Mouse (Mus musculus): Measurements from ENCODE around the gene AC124108.1. TPM values are rescaled to one million over a fixed set of nuclear protein-coding genes. Genes with fewer than 3 reads are reported as not detected.
A peak's percentile ranks its signal among the peaks of the same experiment; 100 is the strongest.

The AC124108.1 gene
- total RNA-seq, 2 experiments from 2014 or later, result not detected

DNA sequence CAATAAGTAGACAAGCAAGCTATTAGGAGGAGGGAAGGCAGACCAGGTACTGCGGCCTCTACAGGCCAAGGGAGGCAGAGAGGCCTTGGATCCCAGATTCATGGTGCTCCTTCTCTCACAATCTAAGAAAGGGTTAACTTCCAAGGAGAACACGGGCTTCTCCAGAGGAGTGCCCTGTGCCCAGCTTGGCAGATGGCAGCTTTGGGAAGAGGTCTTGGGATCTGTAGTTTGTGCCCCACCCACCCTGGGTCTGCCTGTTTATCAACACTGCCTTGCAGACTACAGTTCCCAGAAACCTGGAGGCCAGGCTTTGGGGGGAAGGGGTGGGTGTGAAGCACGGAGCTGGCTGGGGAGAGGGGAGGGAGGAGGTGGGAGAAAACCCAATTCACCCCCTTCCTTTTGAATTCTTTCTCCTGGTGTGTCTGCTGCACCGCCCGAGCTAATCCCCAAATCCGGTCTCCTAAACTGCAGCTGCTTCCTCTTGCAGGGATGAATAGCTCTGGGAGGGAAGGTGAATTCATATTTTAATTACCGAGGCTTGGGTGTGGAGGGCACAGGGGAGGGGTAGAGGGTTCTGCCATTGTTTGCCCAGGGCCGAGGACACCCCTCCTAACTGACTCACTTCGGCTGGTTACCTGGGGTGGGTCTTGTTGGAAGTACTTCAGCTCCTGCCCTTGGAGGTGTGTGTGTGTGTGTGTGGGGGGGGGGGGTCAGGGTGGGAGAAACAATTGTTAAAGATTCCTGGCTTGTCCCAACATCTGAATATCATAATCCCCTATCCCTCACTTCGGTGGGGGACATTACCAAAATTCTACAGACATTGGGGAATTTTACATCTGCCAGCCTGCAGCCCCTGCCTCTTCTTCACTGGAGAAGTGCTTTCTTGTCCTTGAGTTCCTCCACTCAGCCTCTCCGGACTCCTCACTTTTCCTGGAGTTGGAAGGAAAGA lies 9.6 kb downstream of the AC124108.1 start:
- no peak for DNase-seq (ENCODE audit: low spot score in 2 of 2)

DNA sequence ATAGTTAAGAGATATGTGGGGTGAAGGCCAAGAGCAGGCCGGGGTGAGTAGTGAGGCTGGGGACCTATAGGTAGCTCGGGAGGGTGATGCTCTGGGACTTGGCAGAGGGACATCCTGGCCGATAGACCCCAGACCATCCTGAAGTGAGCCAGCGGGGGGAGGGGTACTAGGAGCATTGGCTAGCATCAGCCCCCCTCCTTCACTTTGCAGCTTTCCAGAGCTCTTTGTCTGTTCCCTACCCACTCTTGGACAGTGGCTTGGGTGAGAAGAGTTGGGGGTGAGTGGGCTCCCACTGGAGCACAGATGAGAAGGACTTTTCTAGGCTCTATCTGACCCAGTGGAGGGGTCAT lies 10.2 kb downstream of the AC124108.1 start:
- DNase-seq (ENCODE audit: low spot score in 2 of 2), result peak in 1 of 2 experiments; percentile 5

DNA sequence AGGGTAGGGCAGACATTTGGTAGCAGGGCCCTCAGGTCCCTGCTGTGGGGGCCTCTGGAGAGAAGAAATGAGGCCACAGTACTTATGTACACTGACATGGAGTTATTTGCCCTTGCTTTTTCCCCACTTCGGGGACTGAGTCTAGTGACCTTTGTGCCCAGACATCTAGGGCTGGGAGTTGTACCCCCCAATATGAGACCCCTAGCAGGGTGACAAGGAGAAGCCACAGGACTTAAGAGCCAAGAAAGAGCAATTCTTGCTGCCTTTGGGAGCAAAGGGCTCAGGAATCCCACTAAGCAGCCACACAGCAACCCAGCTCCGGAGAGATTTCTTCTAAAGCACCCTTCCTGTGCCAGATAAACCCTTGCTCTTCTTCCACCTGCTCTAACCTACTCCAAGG lies 10.7 kb downstream of the AC124108.1 start:
- no peak for DNase-seq (ENCODE audit: low spot score in 2 of 2)

DNA sequence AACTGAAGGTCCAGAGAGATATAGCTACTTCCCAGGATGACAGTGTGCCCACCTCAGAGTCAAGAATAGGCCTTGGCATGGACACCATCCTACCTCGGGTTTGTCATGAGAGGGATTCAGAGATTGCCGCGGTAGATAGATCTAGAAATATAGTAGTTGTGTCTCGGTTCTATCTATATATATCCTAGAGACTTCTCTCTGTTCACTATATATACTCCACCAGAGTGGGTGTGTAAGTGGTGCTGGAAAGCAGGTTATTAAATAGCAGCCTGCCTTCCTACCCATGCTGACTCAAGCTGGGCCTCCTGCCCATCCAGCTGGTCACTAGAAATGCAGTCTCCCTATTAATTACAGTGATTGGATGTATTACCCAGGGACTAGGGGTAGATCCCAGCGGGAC lies 11.5 kb downstream of the AC124108.1 start:
- DNase-seq (ENCODE audit: low spot score in 2 of 2), result no peak

DNA sequence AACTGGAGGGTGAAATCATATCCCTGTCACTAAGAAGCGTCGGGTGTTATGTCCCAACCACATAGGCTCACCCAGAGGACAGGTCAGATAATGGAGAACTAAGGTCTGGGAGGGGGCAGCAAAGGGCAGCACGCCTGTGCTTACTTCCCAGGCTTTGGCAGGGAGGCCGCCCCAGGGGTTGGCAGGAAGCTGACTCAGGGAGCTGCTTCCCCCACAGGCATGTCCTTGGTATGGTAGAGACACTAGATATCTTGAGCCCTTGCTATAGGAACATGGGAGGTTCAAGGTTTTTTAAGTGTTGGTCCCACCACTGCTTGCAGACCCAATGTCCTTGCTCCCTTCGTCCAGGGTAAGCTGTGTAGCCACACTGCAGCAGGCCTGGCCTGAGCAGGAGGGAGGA lies 14.7 kb downstream of the AC124108.1 start:
- no peak for DNase-seq (ENCODE audit: low spot score in 2 of 2)

DNA sequence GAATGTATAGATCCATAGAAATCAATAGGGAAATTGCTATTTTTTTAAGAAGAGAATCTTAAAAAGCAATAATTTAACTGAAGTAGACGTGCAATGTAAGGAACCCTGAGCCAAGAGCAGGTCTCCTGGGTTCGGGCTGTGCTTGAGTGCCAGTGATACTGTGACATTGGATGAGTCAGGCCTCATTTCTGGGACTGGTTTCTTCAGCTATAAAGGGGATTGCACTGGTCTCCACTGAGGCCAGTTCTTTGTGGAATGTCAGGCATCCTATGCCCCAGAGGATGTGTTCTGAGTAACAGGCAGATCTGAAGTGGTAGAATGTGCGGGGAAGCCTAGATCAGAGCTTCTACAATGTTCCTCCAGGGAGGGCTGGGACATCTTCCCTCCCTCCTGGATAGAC lies 15.6 kb downstream of the AC124108.1 start:
- no peak for DNase-seq (ENCODE audit: low spot score in 2 of 2)

DNA sequence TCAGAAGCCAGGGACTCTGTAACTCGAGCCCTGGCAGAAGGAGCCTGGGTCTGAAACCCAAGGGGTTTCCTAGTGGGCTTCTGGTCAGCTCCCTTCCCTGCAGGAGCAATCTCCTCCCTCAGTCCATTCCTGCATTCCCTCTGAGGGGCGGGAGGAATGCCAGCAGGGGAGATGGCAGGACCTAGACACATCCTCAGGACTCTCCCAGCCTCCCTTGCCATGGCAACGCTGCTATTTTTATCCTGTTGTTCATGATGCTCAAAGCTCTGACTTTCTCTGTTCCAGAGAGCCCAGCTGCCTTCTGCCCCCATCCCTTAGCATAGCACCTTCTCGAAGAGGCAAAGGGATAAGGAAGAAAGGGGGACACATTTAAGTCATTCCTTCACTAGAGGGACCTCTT lies 16.9 kb downstream of the AC124108.1 start:
- no peak for DNase-seq (ENCODE audit: low spot score in 2 of 2)

DNA sequence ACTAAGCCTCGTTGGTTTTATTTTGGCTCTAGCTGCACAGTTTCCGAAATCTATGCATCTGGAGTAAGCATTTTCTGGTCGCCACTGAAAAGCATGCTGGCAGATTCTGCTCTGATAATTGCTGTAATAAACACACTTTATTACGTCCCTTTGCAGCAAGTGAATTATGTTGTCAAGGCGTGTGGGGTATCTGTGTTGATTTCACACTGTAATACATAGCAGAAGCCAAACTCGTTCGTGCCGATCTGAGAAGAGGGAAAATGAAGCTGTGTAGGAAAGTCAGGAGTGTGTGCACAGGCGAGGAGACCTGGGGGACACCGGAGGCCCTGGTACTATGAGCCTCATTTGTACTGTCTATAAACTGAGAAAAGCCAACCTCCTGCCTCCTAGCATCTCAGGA lies 18.1 kb downstream of the AC124108.1 start:
- DNase-seq (ENCODE audit: low spot score in 2 of 2), result no peak

DNA sequence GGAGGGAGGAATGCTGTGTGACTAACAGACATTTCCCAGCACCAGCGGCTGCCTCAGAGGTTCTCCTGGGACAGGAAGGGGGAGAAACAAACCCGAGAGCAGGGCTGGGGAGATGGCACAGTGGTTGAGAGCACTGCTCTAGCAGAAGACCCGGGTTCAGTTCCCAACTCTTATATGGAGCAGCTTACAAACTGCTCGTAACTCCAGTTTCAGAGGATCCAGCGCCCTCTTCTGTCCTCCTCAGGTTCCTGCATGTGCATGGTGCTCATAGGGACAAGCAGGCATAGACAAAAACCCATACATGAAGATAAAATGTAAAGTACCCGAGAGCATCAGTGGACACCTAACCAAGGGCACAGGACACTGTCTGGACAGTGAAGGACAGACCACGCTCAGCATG lies 19.7 kb downstream of the AC124108.1 start:
- DNase-seq (ENCODE audit: low spot score in 2 of 2), result peak; percentile 36 to 37

DNA sequence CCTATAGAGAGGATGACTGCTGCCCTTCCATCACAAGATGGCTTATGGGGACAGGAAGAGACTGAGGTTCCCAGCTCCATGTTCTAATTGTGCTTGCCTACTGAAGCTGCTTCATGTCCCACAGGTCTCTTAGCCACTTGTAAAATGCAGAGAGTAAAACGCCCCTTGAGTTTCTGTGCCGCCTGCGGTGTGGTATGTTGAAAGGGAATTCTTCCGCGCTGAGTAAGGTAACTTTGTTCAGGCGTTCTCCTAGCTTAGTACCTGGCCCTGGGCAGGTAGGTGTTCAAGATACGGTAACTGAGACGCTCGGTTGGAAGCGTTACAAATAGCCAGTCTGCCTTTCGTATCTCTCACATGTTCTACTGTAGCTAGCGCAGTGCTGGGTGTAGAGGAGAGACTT lies 20.4 kb downstream of the AC124108.1 start:
- no peak for DNase-seq (ENCODE audit: low spot score in 2 of 2)

DNA sequence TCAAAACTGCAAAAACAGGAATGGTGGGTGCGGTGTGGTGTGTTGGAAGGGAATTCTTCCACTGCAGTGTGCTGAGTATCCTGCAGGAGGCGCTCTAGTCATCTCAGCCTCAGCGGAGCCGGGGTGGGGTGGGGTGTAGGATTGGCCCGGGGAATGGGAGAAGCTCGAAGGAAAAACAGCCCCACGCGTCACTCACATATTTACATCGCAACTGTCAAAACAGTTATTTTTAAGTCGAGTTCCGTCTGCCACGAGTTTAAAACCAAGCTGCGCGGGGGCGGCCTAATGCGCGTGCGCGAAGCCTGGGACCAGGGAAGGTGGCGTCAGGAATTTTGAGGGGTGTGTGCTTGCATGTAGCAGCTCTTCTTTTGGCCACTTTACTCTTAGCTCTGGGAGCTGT lies 21.0 kb downstream of the AC124108.1 start:
- DNase-seq (ENCODE audit: low spot score in 2 of 2), result peak; percentile 56 to 60

DNA sequence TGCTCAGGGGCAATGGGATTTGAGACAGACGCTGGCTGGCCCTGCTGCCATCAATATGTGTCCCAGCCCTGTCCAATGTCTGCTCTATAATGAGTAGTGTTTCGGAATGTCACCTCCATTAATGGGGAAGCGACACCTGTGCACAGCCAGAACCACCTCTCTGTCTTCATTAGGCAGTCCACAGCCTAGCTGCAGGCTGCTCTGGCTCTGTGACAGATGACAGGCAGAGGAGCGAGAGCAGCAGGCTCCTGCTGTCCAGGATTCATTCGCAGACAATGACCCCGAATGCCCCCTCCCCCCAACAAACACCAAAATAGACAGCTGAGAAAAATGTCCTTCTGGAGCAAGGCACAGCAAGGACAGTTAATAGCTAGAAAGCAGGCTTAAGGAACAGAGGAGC lies 21.8 kb downstream of the AC124108.1 start:
- DNase-seq (ENCODE audit: low spot score in 2 of 2), result no peak

DNA sequence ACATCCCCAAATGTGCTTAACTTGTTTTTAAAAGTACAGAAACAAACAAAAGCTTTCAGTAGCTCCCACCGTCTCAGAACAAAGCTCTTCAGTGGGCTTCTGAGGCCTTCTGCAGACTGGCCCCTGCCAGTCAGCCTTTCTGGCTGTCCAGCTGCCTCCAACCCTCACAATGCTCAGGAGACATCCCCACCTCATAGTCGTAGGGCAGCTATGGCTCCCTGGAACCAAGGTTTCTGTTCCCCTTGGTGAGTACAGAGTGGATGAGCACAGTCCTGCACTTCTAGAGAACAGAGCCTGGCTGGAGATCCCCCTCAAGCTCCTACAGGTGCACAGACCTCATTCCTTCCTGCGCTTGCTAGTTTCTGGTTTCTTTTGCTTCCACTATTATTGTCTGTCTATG lies 25.0 kb downstream of the AC124108.1 start:
- DNase-seq (ENCODE audit: low spot score in 2 of 2), result no peak

DNA sequence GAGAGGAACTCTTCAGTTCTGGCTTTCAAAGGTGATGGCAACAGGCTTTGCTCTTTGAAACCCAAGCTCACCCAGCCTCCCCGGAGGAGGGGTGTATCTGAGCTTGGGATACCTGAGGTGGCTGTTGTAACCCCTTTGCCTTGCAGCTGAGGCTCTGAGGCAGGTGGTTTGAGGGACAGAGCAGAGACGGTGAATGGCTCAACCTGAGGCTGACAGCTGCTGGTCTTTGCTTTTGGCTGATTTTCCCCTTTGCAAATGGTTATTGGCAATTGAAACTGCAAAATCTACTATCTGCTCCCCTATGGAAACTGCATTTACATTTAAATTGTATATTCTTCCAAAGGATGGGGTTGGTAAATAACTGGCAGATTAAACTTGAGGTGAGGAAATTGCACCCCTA lies 30.4 kb downstream of the AC124108.1 start:
- DNase-seq (ENCODE audit: low spot score in 2 of 2), result no peak

DNA sequence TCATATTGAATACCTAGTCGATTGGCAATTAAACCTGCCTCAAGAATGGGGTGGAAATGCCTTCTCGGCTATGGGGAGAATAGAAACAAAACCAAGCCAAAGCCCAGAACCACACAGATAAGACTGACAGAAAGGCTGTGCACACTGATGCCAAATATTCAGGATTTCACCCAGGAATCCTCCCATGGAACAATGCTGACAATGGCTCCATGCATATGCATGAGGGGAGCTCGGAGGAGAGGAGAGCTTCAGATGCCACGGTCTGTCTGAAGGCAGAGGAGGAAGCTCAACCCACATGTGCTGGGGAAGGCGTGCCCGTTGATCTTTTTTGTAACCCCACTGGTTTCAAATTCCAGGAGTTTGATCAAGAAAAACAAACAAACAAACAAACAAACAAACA lies 30.9 kb downstream of the AC124108.1 start:
- DNase-seq (ENCODE audit: low spot score in 2 of 2), result no peak

DNA sequence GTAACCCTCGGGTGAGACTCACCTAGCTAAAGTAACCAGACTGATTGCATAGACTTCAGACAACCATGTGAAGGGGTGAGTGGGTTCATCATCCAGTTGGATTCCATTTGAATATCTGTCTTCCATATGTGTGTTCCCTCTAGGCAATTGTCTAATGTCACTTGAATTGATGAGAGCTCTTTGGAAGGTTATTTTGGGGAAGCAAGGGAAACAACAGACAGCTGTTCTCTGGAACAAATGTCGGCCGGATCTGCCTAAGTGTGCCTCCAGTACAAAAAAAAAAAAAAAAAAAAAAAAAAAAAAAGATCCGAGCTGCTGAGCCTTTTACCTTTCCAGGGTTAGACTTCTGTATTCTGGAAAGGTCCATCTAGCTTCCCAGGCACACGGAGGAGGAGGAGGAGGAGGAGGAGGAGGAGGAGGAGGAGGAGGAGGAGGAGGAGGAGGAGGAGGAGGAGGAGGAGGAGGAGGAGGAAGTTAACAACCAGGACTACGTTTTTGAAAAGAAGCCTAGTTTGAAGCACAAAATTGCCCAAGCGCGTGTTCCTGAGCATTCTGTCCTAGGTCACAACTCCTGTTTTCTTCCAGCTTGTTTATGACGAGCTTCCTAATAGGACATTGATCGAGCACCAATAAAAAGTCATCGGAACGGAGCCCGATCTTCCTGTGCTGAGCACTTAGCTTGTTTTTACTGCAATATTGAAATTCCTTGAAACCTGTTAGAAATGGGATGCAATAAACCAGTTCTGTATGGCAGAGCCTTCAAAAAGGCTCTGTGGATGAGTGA lies 35.2 kb downstream of the AC124108.1 start:
- no peak for DNase-seq (ENCODE audit: low spot score in 2 of 2)

DNA sequence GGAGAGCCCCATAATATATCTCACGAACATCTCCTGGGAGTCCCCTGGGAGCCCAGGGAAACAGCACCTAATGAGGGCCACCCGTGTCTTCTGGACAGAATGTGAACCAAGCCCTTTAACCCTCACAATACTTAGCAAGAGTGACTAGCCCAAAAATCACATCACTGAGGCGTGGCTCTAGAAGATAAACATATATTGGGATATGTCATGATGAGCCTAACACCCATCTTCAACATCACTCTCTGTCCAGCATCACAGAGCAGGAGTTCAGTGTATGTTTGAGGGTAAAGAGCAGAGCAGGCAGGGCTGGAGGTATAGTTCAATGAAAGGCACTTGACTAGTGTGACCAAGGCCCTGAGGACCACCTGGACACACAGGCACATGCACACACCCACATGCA lies 38.4 kb downstream of the AC124108.1 start, which contains the start of gene Gm10188:
Gene Gm10188, minus strand, starts transcription at position 101 of the 400 bp plus-strand sequence.
- no peak for DNase-seq (ENCODE audit: low spot score in 2 of 2)

DNA sequence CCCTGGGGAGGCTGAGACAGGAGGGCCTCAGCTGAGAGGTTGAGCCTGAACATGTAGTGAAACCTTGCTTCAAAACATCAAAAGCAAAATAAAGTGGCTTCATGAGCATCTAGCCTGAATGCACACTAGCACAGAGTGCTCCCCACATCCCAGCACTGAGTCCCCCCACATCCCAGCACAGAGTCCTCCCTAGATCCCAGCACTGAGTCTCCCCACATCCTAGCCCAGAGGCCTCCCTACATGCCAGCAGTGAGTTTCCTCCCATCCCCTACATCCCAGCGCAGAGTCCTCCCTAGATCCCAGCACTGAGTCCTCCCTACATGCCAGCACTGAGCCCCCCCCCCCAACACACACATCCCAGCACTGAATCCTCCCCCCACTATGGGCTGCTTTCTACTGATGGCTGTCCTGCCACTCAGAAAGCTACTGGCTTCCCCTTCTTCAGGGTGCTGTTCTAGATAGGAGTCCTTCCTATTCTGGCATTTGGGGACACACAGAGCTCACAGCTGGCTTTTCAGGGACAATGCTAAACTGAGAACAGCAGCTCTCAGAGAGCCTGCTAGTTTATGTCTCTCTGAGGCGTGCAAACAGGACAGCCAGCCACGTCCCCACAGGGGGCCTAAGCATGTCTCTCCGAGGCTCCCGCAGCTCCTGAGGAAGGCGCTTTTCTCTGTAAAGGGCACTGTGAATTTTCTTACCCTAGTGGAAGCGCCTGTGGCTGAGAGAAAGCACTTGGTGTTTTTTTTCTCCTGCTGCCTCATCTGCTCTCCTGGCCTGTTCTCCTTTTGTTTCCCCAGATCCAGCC lies 40.4 kb downstream of the AC124108.1 start:
- no peak for DNase-seq (ENCODE audit: low spot score in 2 of 2)

DNA sequence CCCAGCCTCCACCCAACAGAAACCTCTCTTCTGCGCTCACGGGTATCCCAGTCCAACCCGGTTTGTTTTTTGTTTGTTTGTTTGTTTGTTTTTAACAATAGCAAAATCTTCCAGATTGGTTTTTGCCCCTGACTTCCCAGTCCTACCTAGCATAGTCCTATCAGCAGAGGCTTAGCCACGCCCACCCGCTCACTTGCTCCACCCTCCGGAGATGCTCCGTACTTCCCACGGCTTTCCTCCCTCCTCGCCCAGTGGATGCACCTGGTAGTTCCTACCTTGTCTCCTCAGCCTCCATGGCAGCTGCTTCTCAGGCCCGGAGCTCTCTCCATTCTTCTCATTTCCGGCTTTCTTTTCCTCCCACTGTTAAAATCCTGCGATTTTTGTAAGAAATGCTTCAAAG lies 42.3 kb downstream of the AC124108.1 start:
- no peak for DNase-seq (ENCODE audit: low spot score in 2 of 2)

DNA sequence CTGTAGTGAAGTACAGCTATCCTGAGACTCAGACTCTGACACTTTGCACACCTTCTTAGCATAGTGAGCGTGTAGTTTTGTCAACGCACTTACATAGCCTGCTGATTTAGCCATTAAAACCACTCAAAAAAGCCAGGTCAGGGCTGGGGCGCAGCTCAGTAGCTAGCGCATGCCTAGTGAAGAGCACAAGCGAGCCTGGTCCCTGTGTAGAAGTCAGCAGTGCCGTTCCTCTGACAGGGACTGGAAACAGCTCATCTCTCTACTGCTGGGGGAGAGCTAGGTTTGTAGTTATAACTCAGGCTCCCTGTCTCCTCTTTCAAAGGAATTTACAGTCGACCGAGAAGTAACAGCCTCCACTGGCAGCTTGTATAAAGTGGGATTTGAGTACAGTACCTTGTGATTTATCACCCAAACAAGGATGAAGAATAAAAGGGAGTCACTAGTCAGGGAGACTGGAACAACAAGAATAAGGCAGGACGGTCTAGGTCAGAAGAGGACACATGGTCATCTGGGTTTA lies 43.6 kb downstream of the AC124108.1 start:
- no peak for DNase-seq (ENCODE audit: low spot score in 2 of 2)

DNA sequence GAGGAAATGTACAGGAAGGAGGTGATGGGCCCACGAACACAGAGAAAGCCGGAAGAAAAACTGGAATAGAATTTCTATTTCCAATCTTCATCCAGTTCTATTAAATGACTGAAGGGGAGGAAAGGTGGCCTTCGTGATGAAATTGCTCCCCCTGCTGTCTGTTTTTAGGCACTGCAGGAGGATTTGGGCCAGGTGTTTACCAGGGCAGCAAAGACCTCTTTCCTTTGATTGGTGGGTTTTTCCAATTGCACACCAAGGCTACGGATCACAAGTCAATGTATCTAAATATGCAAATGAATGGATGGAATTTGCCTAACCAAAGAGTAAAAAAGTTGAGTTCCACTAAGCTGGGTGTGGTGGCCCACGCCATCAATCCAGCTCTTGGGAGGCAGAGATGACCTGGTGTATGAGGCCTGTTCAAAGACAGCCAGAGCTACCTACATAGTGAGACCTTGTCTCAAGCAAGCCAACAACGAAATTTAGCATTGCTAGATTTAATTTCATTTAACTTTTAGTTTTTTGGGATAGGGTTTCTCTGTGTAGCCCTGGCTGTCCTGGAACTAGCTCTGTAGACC lies 46.4 kb downstream of the AC124108.1 start:
- peak; percentile 57 to 63 for DNase-seq (ENCODE audit: low spot score in 2 of 2)
